Mouse (Mus musculus) thymus, postnatal 14 days (tissue): ENCODE measurements around the gene Arl3.
A peak's percentile ranks its signal among the peaks of the same experiment; 100 is the strongest.

Experiments
- DNase-seq: peaks from one replicate; pipeline ENCODE4 v3.0.0; 2021

The Arl3 gene

DNA sequence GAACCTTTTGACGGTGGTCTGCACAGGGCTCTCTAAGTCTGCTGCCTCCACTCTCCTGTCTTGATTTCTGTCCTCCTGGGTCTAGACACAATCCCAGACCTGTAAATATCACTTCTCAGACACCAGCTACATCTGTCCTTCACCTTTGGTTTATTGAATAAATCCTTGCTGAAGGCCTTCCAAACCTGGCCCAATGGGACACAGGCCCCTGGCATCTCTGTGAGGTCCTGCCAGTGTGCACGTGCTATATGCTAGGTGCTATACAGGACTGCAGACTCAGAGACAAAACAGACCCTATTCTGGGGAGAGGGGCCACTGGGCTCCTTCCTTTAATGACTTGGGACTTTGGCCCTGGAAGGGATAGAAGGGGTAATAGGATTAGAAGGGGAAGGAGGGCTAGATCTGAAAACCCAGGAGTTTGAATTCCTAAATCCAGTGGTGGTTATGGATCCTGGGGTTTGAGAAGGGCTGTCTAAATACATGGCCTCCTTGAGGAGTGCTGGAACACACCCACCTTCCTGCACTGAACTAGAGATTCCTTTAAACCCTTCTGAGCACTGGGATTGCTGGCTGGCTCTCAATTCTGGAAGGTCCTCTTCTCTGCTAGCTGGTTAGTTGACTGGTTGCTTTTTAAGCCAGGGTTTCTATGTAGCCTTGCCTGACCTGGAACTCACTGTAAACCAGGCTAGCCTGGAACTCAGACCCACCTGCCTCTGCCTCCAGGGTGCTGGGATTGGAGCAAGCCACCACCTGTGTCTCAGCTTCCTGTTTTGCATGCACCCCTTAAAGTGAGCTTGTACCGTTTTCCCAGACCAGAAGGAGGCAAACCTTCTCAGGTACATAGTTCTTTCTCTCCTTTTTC is 56.1 kb downstream of the Arl3 start:
- peak; percentile 72 for DNase-seq

DNA sequence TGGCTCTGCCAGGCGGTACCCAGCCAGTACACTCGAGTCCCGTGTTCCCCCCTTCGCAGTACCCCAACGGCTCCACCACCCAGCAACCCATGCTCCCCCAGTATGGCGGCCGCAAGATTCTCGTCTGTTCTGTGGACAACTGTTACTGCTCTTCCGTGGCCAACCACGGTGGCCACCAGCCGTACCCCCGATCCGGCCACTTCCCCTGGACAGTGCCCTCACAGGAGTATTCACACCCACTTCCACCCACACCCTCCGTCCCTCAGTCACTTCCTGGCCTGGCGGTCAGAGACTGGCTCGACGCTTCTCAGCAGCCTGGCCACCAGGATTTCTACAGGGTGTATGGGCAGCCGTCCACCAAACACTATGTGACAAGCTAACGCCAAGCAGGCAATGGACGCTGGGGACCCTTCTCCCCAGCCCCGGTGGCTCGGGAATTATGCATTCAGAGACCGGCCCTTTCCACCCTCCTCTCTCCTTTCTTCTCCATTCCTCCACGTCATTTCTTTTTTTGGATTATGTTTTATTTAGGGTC is 57.6 kb downstream of the Arl3 start:
- DNase-seq = peak; percentile 13

- no peak for DNase-seq
These were observed 58.6 kb downstream of the Arl3 start for GRCm38 (mm10) chr19:46514387-46514786.

- no peak for DNase-seq
These were observed 61.7 kb downstream of the Arl3 start for GRCm38 (mm10) chr19:46511263-46511662.

- DNase-seq = peak; percentile 68
These were observed 62.2 kb downstream of the Arl3 start for GRCm38 (mm10) chr19:46510824-46511223.

DNA sequence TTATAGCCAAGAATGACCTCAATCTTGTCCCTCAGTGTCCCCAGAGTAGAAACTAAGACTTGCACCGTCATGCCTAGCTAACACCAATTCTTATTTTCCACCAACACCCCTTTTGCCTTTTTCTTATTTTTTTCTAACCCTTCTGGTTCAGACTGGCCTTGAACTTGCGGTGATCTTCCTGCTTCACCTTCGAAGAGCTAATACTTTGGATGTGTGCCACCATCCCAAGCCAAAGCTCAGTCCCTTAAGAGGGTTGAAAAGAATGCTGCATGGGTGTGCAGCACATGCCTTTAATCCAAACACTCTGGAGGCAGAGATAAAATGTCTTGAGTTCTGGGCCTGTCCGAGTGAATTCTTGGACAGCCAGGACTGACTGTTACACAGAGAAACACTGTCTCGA is 62.6 kb downstream of the Arl3 start:
- DNase-seq = no peak

GRCm38 (mm10) chr19:46509736-46510135 is 63.3 kb downstream of the Arl3 start:
- DNase-seq = no peak

- no peak for DNase-seq
These were observed 63.8 kb downstream of the Arl3 start for GRCm38 (mm10) chr19:46509202-46509601.

DNA sequence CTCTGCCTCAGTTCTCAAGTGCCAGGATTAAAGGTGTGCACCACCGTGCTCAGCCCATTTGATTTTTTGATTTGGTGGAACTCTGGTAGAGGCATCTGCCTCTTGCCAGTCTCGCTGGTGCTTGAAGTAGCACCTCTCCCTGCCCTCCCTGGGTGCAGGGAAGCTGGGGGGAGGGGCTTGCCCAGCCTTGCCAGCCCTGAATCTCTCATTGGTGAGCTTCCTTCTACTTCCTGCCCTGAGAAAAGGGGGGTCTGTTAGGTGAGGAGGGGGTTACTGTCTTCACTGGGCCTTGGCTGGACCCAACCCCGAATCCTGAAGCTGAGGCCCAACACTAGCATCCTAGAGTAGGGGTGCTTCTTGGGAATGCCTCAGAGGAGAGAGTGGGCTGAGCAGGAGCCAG is 64.3 kb downstream of the Arl3 start:
- peak; percentile 62 for DNase-seq

- DNase-seq = no peak
These were observed 65.2 kb downstream of the Arl3 start for GRCm38 (mm10) chr19:46507806-46508205.

GRCm38 (mm10) chr19:46507181-46507581 is 65.8 kb downstream of the Arl3 start:
- no peak for DNase-seq

DNA sequence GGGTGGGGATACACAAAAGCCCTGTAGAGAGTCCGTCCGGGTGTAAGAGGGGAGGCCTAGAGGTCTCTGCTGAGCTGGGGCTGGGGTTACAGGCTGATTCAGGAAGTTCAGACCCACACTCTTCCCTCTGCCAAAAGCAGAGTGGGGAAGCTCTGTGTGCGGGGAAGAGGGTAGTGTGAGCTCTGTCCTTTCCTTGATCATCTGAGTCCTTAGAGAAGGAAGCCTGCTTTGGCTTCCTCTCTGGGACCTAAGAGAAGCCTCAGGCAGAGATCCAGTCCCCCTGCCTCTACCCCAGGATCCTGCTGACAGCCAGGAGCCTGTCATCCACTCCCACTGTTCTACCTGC is 66.7 kb downstream of the Arl3 start:
- DNase-seq = no peak

DNA sequence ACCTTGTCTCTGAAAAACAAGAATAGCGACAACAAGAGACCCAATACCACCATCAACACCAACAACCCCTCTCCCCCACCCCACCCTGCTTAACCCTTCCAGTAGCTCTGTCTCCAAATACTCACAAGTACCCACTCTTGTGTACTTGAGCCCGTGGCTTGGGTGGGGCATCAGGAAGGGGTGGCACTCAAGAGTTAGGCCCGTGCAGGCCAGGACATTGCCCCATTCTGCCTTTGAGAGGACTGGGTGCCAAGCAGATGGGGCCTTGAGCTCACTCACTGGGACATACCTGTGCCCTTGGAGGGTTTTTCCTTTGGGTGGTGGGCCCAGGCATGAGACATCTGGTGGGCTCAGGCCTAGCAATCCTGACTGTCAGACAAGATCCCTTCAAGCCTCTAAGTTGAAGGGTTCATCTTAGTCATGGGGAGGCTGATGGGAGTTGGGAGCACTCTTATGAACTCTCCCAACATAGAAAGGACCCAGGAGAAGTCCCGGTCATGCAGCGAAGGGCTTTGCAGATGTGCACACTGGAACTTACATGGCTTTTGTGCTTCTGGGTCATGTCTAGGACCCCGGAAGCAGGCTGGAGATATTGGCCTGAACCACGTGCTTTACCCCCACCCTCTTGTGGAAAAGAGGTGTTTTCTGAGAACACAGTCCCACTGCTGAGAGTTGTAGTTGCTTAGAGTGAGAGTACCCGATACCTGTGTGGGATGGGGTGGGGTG is 67.2 kb downstream of the Arl3 start:
- no peak for DNase-seq

DNA sequence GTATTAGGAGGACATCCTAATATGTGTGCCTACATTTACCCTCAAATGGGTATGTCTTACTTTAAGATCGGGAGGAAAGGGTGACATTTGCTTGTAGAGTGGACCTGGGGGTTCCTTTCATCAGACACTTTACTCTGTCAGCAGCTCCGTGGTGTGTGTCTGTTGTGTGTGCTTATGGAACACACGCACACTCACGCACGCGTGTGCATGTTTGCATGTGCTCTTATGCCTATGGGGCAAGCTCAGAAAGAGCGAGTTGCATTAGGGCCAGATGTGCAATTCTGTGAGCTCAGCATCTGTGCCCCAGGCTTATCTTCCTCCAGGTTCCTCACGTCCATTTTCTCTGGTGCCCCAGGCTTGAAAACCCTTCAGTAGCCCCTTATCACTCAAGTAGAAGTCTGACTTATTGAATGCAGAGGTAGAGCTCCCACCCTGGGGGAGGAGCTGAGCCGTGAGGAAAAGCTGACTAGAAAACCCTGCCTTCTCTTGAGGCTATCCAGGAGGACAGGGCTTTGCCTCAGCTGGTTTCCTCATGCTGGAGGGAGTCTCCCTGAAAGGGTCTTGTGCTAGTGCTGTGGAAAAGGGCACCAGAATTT is 68.1 kb downstream of the Arl3 start:
- DNase-seq = no peak

- DNase-seq = no peak
These were observed 68.9 kb downstream of the Arl3 start for GRCm38 (mm10) chr19:46504085-46504552.

DNA sequence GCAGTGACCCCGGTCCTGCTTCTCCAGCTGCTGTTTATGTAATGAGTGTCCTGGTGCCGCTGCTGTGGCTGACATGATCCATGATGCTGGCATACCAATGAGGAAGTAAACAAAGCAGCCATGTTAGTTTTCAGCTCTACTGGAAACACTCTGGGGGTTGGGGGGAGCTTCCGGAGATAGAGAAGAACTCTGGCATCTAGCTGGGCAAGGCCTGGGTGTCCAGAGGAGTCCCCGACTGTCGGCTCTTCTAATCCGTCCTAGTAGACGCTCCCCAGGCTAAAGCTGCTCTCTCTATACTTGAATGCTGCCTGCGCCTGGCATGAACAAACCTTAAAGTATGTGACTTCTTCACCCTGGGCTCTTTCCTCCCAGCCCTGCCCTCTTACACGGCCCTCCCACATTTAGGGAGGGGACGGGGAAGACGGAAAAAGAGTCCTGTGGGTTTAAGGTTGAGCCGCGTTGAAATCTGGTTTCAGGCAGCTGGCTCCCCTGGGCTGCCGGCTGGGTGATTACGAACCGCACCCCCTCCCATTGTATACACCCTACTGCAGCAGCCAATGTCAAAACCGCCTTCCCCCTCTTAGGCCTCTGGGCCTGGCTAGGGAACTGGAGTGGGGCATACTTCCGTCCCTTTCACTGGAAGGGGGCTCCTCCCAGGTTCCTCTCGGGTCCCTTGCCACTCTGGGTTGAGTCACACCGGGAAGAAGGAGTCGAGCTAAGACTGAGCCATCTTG is 69.5 kb downstream of the Arl3 start:
- peak; percentile 87 for DNase-seq

GRCm38 (mm10) chr19:46502471-46503166 is 70.4 kb downstream of the Arl3 start:
- peak; percentile 96 for DNase-seq

DNA sequence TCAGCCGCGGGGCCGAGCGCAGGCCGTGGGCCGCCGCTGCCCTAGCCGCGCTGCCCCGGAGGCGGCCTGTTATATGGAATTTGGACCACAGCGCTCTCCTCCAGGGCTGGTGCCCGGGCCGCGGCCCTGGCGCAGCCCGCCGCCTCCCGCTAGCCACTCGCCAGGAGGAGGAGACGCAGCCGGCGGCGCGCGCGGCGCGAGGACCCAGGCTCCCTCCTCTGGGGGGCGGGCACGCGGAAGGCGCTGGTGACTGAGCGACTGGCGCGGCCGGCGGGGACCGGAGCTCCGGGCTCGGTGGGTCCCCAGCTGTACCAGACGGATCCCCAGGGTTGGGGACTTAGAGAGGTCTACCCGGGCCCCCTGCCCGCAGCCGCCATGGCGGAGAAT is 70.9 kb downstream of the Arl3 start:
- DNase-seq = peak; percentile 90

GRCm38 (mm10) chr19:46501401-46502068 is 71.5 kb downstream of the Arl3 start, which contains the start of gene Trim8:
Gene Trim8, plus strand, starts transcription at chr19:46501702.
- DNase-seq = peak; percentile 68

DNA sequence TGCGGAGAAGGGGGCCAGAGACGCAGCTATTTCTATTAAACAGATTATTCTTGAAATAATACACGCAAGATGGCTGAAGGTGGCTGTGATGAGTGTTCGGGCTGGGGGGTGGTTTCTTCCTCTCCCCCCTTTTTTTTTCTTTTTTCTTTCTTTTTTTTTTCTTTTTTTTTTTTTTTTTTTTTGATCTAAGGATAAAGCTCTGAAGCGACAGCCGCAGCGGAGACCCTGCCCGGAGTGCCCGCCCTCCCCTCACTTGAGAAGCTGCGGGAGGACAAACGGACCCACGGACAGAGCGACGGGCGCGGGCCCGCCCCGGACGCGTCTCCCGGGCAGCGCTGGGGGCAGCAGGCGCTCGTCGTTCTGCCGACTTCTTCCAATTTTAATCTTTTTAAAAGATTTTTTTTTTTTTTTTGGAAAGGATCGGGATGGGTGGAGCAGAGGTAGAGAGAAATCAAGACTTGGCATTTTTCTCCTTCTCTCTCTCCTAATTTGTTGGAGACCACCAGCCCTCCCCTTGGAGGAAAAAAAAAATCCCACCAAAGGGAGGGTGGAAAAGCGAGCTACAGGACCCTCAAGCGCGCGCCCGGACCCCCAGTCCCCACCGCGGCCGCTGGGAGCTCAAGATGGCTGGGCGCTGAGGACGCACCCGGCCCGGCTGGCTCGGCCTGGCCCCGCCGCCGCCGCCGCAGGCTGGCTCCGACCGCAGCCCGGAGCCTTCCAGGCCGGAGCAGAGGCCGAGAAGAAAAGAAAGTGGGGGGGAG is 72.2 kb downstream of the Arl3 start:
- peak; percentile 62 for DNase-seq
